Mouse (Mus musculus): ENCODE measurements around the gene Ccdc82. TPM values are rescaled to one million over a fixed set of nuclear protein-coding genes. Genes with fewer than 3 reads are reported as not detected.

The Ccdc82 gene
- total RNA-seq, 1 experiment from 2014 or later = 39.3 TPM

DNA sequence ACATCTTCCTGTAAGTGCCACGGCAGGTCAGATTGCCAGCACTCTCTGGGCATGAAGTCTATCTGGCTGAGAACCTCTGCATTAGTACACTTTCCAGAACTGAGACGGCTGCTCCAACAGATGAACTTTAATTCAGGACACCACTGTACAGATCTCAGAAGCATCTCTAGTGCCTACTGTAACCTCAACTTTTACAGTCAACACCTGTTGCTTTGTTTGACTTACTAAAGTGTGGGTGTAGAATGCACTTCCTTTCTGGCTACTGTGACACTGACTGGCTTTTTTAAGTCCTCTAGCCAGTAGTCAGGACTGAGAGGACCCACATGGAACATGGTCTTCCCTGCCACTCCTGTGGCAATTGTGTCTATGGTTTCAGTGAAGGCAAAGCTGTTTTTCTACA is 76.3 kb downstream of the Ccdc82 start:
- peak; percentile 36 for ATAC-seq (replicated peaks; ENCODE audit: low read depth, poor library complexity, severe bottlenecking)

DNA sequence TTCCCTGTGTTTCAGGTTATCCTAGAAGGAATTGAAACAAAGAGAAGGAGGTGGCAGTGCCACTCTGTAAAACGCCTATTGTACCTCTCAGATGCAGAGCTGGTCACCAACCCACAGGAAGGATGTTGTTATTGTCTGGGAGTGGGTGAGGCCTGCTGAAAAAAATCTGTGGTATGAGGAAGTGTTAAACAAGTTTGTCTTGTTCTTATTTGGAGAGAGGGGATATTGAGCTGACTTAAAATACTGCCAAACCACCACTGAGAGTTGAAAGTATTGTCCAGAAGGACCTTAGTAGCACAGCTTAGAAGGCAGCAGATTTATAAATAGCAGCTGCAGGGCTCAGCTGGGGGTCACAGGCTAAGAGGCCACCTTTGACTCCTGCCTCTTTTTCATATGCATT is 76.9 kb downstream of the Ccdc82 start:
- peak; percentile 97 for ATAC-seq (replicated peaks; ENCODE audit: low read depth, poor library complexity, severe bottlenecking)

Other genes with a start within 250 kb of the Ccdc82 start
- gene Jrkl, start 1.1 kb upstream of the Ccdc82 start, total RNA-seq (2017) = 13.2 and 14.7 TPM in 2 replicates
- 2.0 and 3.0 TPM in 2 replicates for gene Maml2, start 51.0 kb downstream of the Ccdc82 start, total RNA-seq (2017)
- gene Gm17571, start 199.8 kb downstream of the Ccdc82 start, total RNA-seq (2017) = not detected in 2 replicates

Data from common myeloid progenitor, adult 5-6 weeks (primary cell).